In genomic region chr10:78260916-78261650, GRCm38 (mm10) we compare ENCODE assay signal across 11 mouse cellular contexts. TPM values are rescaled to one million over a fixed set of nuclear protein-coding genes. Genes with fewer than 3 reads are reported as not detected.
A peak's percentile ranks its signal among the peaks of the same experiment; 100 is the strongest.
DNase-seq lines count a peak whose midpoint lies in the region; TF ChIP-seq lines count a peak whose summit lies in the region.
"Had no signal": no experiment of that assay in that cellular context is flagged by ENCODE, and none has a peak within 500 bp of the region (broad histone marks: within the 10 kb centered on the region; RNA-seq: fewer than 3 reads in every experiment).

No protein-coding gene starts in this region.

- intact Hi-C loops in gastrocnemius, postnatal 36 days (cut with DNase I), result no loop called here

- WGBS in kidney, adult 2 months, result 47% methylated on average over 7 of the region's 7 CpGs

- no peak overlapping the region for H3K27ac ChIP-seq in kidney, adult 2 months (ENCODE audit: insufficient read depth, low read depth, low read length)
- H3K27ac ChIP-seq: intestine, embryonic 15.5 days had no signal

- peak; percentile 73 for DNase-seq in gastrocnemius, adult 18-20 months (ENCODE audit: low spot score)
- DNase-seq in gastrocnemius, postnatal 36 days, result no peak
- DNase-seq in kidney, adult 2 months, result peak; percentile 33
- DNase-seq in kidney, postnatal 36 days, result no peak
- peak; percentile 56 for DNase-seq in cerebellum, adult 11-12 months
- DNase-seq in gastrocnemius, postnatal 25 days, result peak; percentile 59
- no peak for DNase-seq in spleen, postnatal 4 days (ENCODE audit: low spot score in 2 of 2)
- no peak for DNase-seq in thymus, postnatal 14 days
- DNase-seq: forebrain, postnatal 0 days; layer of hippocampus, postnatal 36 days had no signal

- 0 out of 2 replicates have a peak, but pooled peaks cover 4% of the 10 kb centered on the region for H3K4me1 ChIP-seq in kidney, adult 2 months (ENCODE audit: control insufficient read depth, insufficient read depth, low read length)
- H3K4me1 ChIP-seq: intestine, embryonic 15.5 days had no signal

- TF ChIP-seq CTCF in kidney, adult 2 months (conservative IDR thresholded peaks at IDR 0.05; ENCODE audit: insufficient read depth, insufficient read length, low read depth, low read length), result no peak

- no peak overlapping the region for H3K4me3 ChIP-seq in kidney, adult 2 months (ENCODE audit: insufficient read depth, low read depth, low read length)
- H3K4me3 ChIP-seq: intestine, embryonic 15.5 days had no signal

- TF ChIP-seq POLR2A in kidney, adult 2 months (IDR thresholded peaks at IDR 0.05; ENCODE audit: low read depth, low read length), result no peak

- no peaks in the 10 kb centered on the region for H3K36me3 ChIP-seq in kidney, adult 2 months (ENCODE audit: control insufficient read depth, insufficient read depth, low read length)
- H3K36me3 ChIP-seq: intestine, embryonic 15.5 days had no signal

- H3K27me3 ChIP-seq in kidney, adult 2 months (replicated peaks; ENCODE audit: control insufficient read depth, insufficient read depth, low read length), result no peaks in the 10 kb centered on the region
- H3K27me3 ChIP-seq: intestine, embryonic 15.5 days had no signal

RNA-seq across cellular contexts. Expression of gene Trappc10, which starts 16.6 kb away (rescaled TPM):
- 10 to 100 TPM; 37.9 to 41.4 TPM for total RNA-seq in gastrocnemius, adult 18-20 months (2021)
- 10 to 100 TPM; 32.7 to 33.1 TPM for total RNA-seq in gastrocnemius, postnatal 36 days (2021)
- polyA plus RNA-seq in kidney, adult 2 months (2012; rRNA removed), result 45.0 and 57.5 TPM in 2 replicates
- total RNA-seq in gastrocnemius, postnatal 25 days (2021), result 10 to 100 TPM; 31.0 to 32.9 TPM

Comparison
In these comparisons a context has a peak if more than half of its experiments do, and no peak if none do; other contexts are left out.
1. DNase-seq: peak in gastrocnemius, adult 18-20 months (single experiment), kidney, adult 2 months (single experiment), cerebellum, adult 11-12 months (single experiment) and gastrocnemius, postnatal 25 days (single experiment); none in gastrocnemius, postnatal 36 days (0 of 2), kidney, postnatal 36 days (0 of 2), spleen, postnatal 4 days (0 of 2) and thymus, postnatal 14 days (single experiment).